Mouse (Mus musculus) lung, adult 10 weeks (tissue): ENCODE measurements around the gene Ttll4. TPM values are rescaled to one million over a fixed set of nuclear protein-coding genes. Genes with fewer than 3 reads are reported as not detected.

Experiments used
- polyA plus RNA-seq: library from polyadenylated mRNA; stranded (reverse); fragments of 350-450 nt; fragmentation: Illumina TruSeq; extraction: RNeasy Lipid Tissue Mini Kit (QIAGEN cat#74804); gene quantifications from one replicate; pipeline ENCODE4 v1.2.3, GENCODE M21; 2014; ENCODE audit warnings: low read depth, low replicate concordance; ENCODE audit not compliant: insufficient read depth

The Ttll4 gene
- 5.7 TPM for polyA plus RNA-seq

DNA sequence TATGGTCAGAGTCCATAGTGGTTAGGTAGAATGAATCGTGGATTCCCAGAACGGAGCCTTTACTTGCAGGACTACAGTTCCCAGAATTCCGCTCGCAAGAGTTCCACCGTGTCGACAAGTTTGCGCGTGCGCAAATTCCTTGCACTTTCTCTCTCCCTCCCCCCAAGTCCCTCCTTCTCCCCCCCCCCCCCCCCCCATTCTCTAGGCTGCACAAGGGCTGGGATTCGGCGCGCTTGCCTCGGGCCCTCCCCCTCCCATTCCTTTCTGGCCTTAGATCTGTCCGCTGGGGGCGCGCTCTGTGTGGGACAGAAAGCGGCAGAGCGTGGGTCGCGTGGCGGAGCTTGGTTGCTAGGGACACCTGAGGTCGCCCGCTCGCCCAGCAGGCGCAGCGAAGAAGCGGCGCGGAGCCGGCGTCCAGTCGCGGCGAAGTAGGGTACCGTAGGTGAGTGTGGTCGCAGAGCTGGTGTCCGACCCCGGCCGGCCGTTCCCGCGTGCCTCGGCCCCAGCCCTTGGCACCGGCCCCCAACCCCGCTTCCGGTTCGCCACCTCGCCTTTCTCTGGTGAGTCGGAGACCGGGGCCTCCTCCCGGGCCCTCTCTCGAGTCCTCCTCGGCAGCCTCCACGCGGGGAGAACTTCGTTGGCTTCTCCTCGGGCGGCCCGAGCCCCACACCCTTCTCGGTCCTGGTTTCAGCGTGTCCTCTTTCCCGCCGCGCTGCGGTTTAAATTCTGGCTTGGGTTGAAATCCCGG lies at the start of gene Ttll4:
Gene Ttll4, plus strand, starts transcription at position 298 of the 748 bp plus-strand sequence.

DNA sequence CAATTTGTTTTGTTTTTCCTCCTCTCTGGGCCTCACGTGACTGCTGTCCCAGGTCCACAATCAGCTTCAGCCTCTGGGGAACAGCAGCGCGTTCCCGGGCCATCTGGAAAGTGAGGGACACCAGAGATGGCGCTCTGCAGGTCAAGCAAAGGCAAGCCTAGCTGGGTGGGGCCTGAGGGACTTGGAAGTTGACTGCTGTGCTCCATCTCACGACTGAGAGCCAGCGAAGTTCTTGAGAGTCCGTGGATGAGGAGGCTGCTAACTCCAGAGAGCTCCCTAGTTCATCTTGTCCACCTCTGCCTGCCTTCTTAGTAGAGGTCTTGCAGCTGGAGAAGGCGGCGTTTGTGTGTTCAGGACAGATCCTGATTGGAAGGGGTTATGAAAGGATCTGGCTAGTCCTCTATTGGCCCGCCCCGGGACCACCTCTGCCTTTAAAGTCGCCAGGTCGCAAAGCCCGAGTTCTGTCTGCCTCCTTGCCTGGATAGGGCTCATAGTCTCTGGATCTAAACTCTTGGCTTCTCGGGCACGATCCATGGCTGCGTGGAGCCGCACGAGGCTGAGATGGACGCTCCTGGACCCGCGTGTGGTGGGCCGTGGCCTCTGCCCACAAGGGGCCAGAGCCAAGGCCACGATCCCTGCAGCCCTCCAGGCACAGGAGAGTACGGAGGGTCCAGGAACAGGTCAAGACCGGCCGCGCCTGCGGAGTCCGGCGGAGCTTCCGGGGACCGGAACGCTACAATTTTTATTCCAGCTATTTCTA lies 51.7 kb downstream of the Ttll4 start, which contains the start of gene Cyp27a1:
Gene Cyp27a1, plus strand, starts transcription at position 476 of the 760 bp plus-strand sequence.

DNA sequence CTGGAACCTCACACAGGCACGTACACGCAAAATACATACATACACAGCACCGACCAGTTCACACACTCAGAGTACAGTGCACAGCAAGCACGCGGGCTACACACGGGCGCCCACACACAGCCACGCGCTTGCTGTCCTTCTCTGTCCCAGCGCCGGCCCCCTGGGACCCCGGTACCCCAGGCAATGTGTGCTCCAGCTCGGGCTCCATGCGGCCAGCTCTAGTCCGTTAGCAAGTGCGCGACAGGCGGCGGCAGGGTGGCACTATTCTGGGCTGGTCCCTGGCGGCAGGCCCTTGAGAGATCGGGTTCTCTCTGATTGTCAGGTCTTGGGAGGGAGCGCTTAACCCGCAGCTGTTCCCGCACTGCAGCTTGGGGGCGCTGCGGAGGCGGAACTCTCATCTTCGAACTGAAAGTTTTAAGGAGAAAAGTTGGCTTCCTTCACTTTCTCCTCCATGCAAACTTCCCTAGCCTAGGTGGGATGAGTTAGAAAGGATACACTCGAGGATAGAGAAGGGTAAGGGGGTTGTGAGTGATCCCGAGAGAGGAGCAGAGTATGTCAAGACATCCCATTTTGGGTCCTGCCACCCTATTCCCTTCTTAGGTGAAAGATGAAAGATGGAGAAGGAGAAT lies 87.2 kb downstream of the Ttll4 start, which contains the start of gene Prkag3:
Gene Prkag3, minus strand, starts transcription at position 579 of the 629 bp plus-strand sequence.

Other genes starting within 250 kb of the Ttll4 start
- gene Cnot9, start 155.7 kb upstream of the Ttll4 start, polyA plus RNA-seq = 9.2 TPM
- 0.43 TPM for gene Plcd4, start 118.9 kb upstream of the Ttll4 start, polyA plus RNA-seq
- gene Usp37, start 117.5 kb upstream of the Ttll4 start, polyA plus RNA-seq = 3.3 TPM
- gene Zfp142, start 73.5 kb upstream of the Ttll4 start, polyA plus RNA-seq = 3.2 TPM
- gene Bcs1l, start 73.5 kb upstream of the Ttll4 start, polyA plus RNA-seq = 8.5 TPM
- 27.4 TPM for gene Rnf25, start 60.3 kb upstream of the Ttll4 start, polyA plus RNA-seq
- 2.8 TPM for gene Stk36, start 60.3 kb upstream of the Ttll4 start, polyA plus RNA-seq
- 18.6 TPM for gene Cyp27a1, start 51.8 kb downstream of the Ttll4 start, polyA plus RNA-seq
- gene Prkag3, start 87.5 kb downstream of the Ttll4 start, polyA plus RNA-seq = 1.6 TPM
- 0.14 TPM for gene Wnt6, start 110.1 kb downstream of the Ttll4 start, polyA plus RNA-seq
- gene Wnt10a, start 129.8 kb downstream of the Ttll4 start, polyA plus RNA-seq = not detected
- gene Cdk5r2, start 193.2 kb downstream of the Ttll4 start, polyA plus RNA-seq = not detected
- gene Fev, start 223.7 kb downstream of the Ttll4 start, polyA plus RNA-seq = not detected
- gene Cryba2, start 231.4 kb downstream of the Ttll4 start, polyA plus RNA-seq = not detected